Mouse (Mus musculus) mouse embryonic stem cell (cell line): ENCODE results near the gene Gm20441.

ENCODE experiments used
- in situ Hi-C, 2 experiments: fragments of 300-500 bp; cut with MboI; formaldehyde crosslinking; loops; 1 replicate in 1 of 2; 3 replicates in 1 of 2; pipeline ENCODE4 v1.14.3; 2019 to 2020; ENCODE audit warnings: low sequenced_read_pairs in 2 of 2, low pct_unique_long_range_greater_than_20kb in 1 of 2, mixed read lengths in 1 of 2; ENCODE audit not compliant: unreplicated experiment in 1 of 2

Gm20441 gene

DNA sequence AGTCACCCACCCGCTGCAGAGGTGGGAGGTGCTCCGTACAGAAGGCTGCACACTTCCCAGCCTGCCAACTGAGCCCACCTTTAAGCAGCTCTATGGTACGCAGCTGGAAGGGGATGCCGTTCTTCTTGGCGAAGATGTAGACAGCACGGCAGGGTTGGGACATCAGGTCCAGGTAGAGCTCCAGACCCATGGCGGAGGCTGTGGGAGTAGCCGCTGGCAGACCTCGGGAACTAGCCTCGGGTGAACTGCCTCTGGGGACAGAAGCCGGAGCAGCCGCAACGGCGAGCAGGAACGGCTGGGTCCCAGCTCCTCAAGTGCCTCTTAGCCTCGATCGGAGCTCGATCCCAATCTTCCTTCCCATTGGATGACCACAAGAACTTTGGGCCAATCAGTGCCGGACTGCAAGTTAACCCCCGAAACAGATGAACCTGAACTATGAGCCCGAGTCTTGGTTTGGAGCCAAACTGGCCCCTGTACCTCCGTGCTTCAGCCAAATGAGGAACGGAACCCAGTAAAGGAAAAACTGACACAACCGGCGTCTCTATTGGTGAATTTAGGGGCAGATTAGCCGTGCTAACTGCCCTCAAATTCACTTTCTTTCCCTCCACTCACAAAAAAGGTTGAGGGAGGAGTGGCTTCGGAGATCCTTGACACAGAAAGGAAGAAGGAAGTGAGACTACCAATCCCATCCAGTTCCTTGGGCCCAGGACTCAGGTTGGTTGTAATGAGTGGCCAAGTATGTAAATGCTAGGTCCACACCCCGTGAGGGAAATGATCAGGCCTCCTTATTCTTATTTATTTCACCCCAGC, at the start of gene Gm20441, which contains the start of gene Gstt3:
Gm20441 (minus strand) TSS at position 186 of the 810 bp plus-strand sequence.
Gstt3 (minus strand) TSS at position 646 of the 810 bp plus-strand sequence.
- in situ Hi-C loops: no loop called here

DNA sequence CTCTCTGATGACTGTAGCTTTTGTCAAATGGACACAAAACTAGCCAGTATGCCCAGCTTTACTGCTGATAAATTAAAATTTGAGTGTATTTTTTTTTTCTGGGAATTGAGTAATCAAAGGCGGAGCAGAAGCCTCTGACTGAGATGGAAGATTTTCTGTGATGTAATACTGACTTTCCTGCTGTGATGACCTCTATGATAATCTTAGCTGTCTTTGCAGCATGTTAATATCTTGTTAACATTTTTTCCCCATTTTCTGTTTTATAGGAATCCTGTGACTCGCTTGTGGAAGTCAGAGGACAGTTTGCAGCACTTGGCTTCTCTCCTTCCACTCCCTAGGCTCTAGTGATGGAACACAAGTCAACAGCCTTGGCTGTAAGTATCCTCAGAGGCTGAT, 49.5 kb upstream of the Gm20441 start:
- in situ Hi-C loops: no loop called here

DNA sequence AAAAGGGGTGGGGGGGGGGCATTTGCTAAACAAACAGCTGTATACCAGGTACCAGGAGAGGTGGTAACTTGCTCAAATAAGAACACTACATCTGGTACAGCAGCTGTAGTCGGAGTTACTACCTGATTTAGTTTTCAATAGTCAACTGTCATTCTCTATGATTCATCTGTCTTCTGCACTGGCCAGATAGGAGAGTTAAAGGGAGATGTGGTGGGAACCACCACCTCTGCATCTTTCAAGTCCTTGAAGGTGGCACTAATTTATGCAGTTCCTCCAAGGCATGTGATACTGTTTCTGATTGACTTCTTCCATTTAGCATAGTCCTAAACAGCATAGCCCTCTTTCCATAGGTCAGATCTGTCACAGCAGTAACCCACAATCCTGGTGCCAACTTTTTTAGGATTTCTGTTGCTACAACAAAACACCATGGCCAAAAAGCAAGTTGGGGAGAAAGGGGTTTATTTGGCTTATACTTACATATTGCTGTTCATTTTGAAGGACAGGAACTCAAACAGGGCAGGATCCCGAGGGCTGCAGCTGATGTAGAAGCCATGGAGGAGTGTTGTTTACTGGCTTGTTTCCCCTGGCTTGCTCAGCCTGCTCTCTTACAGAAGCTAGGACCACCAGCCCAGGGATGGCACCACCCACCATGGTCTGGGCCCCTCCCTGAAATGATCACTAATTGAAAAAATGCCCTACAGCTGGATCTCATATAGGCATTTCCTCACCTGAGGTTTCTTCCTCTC, 48.9 kb upstream of the Gm20441 start:
- in situ Hi-C loops: no loop called here

DNA sequence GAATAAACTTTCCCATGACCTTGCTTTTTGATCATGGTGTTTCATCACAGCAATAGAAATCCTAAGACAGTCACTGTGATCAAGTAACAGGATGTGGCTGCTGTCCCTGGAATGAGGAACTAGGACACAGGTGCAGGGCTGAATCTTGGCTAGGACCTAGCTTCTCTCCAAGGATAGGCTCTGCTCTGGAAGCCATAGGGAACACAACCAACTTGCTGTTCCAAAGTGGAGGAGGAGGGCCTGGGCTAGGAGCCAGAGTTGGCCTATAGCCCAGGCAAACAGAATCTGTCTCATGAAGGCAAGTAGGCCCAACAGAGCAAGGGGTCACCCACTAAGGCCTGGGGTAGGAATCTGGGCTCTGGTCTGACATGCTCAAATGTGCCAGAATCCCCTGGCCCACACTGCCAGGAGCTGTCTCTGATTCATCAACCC, 47.8 kb upstream of the Gm20441 start:
- in situ Hi-C loops: no loop called here

DNA sequence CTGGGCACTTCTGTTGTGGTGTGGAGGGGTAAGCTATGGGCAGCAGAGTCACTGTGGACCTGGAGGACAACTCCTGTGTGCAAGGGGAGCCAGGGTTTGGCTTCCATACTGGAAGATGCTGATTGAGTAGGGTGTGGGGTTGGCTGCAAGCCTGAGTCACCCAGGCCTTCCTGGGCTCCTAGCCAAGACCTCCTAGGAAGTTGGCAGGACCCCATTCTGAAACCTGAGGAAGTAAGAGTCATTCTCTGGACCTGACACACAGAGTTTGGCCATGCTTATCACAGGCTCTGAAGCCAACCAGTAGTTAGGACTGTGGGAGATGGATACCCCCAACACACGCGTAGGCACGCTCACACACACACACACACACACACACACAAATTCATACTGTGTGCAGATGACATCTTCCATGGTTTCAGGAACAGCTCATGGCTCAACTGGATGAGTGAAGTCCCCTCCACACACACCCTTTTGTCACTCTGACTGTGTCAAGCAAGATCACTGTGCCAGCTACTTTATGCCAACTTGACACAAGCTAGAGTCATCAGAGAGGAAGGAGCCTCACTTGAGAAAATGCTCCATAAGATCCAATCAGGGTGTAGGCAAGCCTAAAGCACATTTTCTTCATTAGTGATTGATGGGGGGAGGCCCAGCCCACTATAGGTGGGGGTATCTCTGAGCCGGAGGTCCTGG, 47.1 kb upstream of the Gm20441 start:
- in situ Hi-C loops: no loop called here

DNA sequence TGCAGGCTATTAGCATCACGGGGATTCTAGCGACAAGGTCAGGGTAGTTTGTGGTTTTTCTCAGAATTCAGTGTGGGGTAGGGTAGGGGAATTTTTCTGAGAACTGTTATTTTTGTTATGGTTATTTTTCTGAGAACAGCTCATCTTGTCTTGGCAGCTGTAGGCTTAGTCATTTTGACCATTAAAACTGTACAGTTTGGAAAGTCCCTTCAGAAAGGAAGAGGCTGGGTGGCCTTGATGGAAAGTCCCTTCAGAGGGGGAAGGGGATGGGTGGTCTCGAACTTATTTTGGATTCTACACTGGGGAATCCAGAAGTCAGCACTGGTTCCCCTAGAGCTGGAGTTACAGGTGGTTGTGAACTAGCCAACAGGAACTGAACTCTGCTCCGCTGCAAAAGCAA, 43.8 kb upstream of the Gm20441 start:
- in situ Hi-C loops: no loop called here

DNA sequence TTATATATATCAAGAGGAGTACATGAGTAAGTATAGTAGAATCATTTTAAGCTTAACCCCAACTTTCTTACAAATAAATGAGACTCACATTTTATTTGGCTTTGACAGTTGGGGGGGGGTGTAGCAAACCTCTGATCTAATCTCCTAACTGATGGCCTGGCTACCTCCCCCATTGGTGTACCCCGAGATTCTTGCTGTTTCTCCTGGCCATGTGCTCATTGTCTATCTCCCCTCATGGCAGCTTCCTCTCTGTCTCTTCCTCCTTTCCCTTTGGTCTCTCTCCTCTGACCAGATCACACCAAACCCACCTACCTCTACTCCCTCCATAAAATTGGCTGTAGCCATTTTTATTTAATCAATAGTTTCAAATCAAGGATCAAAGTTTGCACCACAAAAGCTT, 43.0 kb upstream of the Gm20441 start:
- in situ Hi-C loops: no loop called here

DNA sequence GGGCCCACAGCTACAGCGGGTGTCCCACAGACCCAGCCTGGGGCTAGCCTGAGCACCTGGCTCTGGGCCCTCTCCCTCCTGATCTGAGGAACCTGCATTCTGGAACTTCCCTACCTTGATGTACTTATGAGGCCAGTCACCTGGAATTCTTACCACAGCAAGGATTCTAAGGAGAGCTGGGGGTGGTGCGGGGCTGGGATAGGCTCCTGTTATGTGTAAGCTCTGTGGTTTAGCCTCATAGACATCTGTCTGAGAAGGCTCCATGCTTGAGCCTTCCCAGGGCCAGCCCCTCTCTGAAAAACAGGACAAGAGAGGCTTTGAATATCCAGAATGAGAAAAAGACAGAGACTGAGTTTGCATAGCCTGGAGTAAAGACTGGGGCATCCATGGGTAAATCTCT, 41.7 kb upstream of the Gm20441 start, which contains the start of gene Gstt4:
Gstt4 (minus strand) TSS at position 101 of the 400 bp plus-strand sequence.
- in situ Hi-C loops: no loop called here

DNA sequence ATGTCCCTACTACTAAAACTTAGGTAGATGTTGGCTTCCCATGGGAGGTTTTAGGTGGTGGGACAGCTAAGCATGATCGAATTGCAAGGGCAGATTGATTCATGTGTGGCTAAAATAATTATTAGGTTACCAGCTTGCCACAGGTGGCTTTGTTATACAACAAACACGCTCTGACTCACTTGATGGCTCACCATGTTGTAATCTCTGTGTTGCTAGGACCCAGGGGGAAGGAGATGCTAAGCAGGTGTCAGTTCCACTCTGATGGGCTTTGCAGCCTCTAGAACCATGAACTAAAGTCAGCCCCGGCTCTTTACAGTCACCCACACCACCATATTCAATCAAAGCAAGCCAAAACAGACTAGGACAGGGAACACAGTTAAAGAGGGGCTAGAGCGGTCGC, 39.1 kb upstream of the Gm20441 start:
- in situ Hi-C loops: no loop called here

DNA sequence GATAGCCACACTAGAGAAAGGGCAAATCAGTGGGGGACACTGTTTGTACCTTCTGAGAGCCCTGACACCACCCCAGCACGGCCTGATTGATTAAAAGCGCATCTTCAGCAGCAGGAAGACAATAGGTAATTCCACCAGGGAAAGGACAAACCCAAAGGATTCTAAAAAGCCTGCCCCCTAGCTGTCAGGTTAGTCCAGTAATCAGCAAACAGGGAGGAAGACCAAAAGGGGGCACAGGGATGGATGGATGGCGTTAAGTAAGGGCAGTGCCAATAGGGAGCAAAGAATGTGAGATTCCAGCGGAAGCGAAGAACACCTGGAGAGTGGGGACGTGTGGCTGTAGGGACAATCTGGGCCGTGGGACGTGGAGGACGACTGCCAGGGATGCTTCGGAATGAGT, 37.9 kb upstream of the Gm20441 start:
- in situ Hi-C loops: no loop called here

DNA sequence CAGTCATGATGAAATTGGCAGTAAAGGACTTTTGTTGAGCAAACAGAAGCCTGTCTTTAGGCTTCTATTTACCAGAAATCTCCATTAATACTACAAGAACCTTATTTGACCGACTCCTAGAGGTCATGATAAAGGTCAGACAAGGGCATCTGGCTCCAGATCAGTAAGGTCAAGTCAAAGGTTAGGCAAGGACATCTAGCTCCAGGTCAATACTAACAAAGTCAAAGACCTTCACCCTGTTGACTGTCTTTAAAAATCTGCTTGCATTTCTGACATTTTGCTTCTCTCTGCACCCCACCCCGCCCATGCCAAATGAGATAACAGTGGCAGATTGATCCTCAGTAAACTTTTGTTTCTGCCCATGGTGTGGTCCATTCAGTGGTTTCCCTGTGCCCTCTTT, 23.5 kb upstream of the Gm20441 start:
- in situ Hi-C loops: no loop called here

DNA sequence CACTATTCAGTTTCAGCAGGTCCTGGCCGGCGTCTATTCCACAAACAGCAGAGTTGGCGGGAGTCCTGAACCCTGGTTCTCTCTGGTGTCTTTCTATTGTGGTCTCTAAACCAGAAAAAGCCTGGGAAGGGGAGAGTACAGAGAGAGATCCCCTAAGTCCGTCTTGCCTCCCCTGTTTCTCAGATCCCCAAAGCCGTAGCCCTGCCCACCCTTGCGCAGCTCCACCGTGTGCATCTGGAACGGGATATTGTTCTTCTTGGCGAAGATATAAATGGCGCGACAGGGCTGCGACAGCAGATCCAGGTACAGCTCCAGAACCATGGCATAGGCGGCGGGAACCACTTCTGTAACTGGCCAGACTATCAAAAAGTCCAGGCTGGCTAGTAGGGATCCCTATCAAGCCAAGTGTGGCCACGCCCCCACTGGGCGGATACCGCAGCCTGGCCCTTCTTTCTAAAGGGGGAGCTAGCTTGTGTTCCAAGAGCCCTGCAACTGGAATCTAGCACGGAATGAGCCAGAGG, 17.5 kb upstream of the Gm20441 start, which contains the start of gene Gstt1:
Gstt1 (minus strand) TSS at position 409 of the 521 bp plus-strand sequence.
- in situ Hi-C loops: no loop called here

DNA sequence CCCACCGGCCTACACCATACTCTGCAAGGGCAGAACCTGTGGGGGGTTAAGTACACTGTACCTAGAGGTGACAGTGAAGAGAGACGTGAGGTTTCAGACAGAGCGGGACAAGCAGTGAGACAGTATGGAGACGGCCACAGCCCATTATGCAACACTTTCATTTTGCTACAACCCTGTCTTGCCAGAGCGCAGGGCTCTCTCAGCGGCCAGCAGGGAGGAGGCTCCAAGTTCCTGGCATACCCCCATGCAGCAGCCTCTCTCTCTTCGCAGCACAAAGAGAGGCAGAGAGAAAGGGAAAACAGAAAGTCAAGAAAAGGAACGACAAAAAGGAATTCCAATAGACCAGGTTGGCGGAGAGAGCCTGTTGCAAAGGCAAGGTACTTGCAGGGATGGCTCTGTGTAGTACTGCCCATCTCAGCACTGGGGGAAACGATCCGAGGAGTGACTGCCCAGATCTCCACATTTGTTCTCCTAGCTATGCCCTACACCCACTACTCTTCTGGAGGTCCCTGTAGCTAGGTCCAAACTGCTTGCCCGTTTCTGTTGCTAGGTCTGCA, 16.9 kb upstream of the Gm20441 start:
- in situ Hi-C loops: no loop called here

DNA sequence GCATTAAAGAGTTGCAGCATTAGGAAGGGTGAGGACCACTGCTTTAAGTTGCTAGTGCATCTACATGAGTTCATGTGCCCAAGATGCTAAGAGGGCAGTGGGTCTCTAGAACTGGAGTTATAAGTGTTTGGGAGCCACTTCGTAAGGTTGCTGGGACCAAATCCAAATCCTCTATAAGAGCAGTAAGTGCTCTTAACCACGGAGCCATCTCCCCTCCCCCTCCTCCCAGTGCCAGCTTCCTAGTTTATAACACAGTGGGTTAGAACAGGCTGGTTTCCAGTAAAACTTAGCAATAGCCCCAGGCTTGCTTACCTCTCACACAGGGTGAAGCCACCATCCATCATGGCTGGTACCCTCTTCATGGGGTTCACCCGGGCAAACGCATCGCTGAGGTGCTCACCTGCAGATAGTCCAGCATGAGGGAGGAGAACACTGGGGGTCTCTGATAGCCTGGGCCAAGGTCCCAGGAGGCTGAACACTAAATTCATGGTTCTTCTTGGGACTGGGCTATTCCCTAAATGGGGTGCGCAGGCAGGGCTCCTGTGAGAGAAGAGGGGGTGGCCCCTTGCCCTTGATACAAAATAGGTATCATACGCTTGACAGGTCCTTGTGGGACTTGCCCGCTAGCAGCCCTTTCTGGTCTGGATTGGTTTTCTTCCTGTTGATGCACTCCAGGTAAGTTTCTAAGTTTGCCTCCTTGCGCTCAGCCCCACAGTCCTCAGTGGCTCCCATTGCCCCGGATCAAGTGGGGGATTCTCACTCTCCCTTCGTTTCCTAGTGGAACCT, 16.2 kb upstream of the Gm20441 start:
- in situ Hi-C loops: no loop called here

DNA sequence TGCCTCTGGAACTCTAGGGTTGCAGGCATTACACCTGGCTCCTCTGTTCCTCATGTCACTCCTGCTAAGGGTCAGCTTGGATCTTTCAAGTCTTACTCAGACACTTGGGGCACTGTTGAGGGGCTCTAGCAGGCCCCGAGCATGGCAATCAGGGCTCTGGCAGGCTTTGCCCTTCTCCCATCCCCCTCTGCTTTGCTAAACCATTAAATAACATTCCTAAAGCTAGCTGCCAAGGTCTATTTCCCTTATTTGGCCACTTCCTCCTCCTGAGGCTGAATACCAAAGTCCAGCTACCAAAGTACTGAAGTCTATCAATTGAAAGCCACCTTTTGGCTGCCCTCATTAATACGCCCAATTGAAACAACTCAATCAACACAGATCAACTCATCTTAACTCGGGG, 14.1 kb upstream of the Gm20441 start:
- in situ Hi-C loops: no loop called here

DNA sequence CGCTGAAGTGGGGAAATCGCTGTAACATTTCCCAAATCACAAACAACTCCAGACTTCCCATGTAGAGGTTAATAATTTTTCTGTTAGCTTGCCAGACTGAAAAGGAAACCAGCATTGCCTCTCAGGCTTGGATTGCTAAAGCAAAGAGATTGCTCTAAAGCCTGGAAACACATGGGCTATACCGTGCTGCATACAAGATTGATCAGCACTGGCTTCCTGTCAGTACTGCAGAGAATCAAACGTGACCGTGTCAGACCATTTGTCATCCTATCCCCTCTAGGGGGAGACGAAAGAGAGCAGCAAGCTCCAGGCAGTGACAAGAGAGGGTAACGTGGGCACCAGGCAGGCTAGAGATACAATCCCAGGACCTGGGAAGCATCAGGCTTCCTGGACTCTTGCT, 10.0 kb upstream of the Gm20441 start:
- in situ Hi-C loops: no loop called here

DNA sequence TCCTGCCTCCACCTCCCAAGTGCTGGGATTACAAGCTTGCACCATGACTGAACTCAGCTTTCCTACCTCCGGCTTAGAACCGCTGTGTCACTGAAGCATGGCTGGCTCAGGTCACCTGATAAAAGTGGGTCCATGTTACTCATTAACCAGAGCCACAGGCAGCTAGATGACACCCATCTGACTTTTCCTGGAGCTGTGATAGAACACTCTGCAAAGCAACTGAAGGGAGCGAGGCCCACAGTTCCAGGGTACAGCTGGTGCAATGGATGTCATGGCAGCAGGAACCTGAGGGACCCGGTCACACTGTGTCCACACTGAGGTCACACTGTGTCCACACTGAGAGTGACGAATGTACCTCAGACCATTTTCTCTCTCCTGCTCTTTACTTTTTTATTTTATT, 9.1 kb upstream of the Gm20441 start:
- in situ Hi-C loops: no loop called here
